Comparison of ENCODE assay signal across 25 mouse cellular contexts in genomic region chr19:44567763-44568162, GRCm38 (mm10). TPM values are rescaled to one million over a fixed set of nuclear protein-coding genes. Genes with fewer than 3 reads are reported as not detected.
"Had no signal": no experiment of that assay in that cellular context is flagged by ENCODE, and none has a peak within 500 bp of the region (broad histone marks: within the 10 kb centered on the region; RNA-seq: fewer than 3 reads in every experiment).

No protein-coding gene starts in this region.

- H3K27ac ChIP-seq: intestine, embryonic 15.5 days; layer of hippocampus, adult 2 months; limb, embryonic 10.5 days; limb, embryonic 13.5 days; liver, embryonic 12.5 days; liver, embryonic 15.5 days; macrophage; midbrain, embryonic 12.5 days; midbrain, embryonic 15.5 days; neural tube, embryonic 12.5 days; neural tube, embryonic 15.5 days; stomach, postnatal 0 days had no signal

- H3K4me3 ChIP-seq: intestine, embryonic 15.5 days; layer of hippocampus, adult 2 months; limb, embryonic 10.5 days; limb, embryonic 13.5 days; liver, embryonic 12.5 days; liver, embryonic 15.5 days; midbrain, embryonic 12.5 days; midbrain, embryonic 15.5 days; neural tube, embryonic 12.5 days; neural tube, embryonic 15.5 days had no signal

- H3K27me3 ChIP-seq: intestine, embryonic 15.5 days; limb, embryonic 13.5 days; liver, embryonic 12.5 days; liver, embryonic 15.5 days; midbrain, embryonic 12.5 days; midbrain, embryonic 15.5 days; neural tube, embryonic 12.5 days; neural tube, embryonic 15.5 days had no signal

- H3K9ac ChIP-seq: intestine, embryonic 15.5 days; limb, embryonic 13.5 days; liver, embryonic 12.5 days; liver, embryonic 15.5 days; lung, embryonic 14.5 days; midbrain, embryonic 12.5 days; midbrain, embryonic 15.5 days; neural tube, embryonic 12.5 days; neural tube, embryonic 15.5 days had no signal

- H3K4me2 ChIP-seq: intestine, embryonic 15.5 days; limb, embryonic 13.5 days; liver, embryonic 12.5 days; liver, embryonic 15.5 days; lung, embryonic 14.5 days; midbrain, embryonic 12.5 days; midbrain, embryonic 15.5 days; neural tube, embryonic 12.5 days; neural tube, embryonic 15.5 days had no signal

- ATAC-seq: intestine, embryonic 15.5 days; liver, embryonic 12.5 days; midbrain, embryonic 15.5 days had no signal

- DNase-seq: kidney, adult 18-20 months; kidney, postnatal 10 days; layer of hippocampus, adult 9-11 months; liver; lung, embryonic 14.5 days; right cerebral cortex, adult 18-20 months; right cerebral cortex, postnatal 14 days; right cerebral cortex, postnatal 4 days; thymus, adult 2 months; thymus, postnatal 14 days; thymus, postnatal 4 days had no signal

- H3K9me3 ChIP-seq: intestine, embryonic 15.5 days; limb, embryonic 10.5 days; limb, embryonic 13.5 days; liver, embryonic 12.5 days; liver, embryonic 15.5 days; midbrain, embryonic 12.5 days; midbrain, embryonic 15.5 days; neural tube, embryonic 12.5 days; neural tube, embryonic 15.5 days had no signal

RNA-seq across cellular contexts. Expression of gene Gm20538, which starts 15.1 kb away (rescaled TPM):
- polyA plus RNA-seq: intestine, embryonic 15.5 days; large intestine, adult 2 months; limb, embryonic 10.5 days; limb, embryonic 13.5 days; liver, embryonic 12.5 days; liver, embryonic 15.5 days; lung, embryonic 14.5 days; macrophage; midbrain, embryonic 12.5 days; midbrain, embryonic 15.5 days; neural tube, embryonic 12.5 days; neural tube, embryonic 15.5 days; stomach, embryonic 14.5 days; stomach, postnatal 0 days had no signal
